Mouse (Mus musculus) MEL (cell line): ENCODE measurements around the gene Tuba1a. TPM values are rescaled to one million over a fixed set of nuclear protein-coding genes. Genes with fewer than 3 reads are reported as not detected.
A peak's percentile ranks its signal among the peaks of the same experiment; 100 is the strongest.

Experiments
- DNase-seq: peaks from one replicate; pipeline ENCODE4 v3.0.0; 2011; ENCODE audit warnings: low read depth, low spot score
- H3K27ac ChIP-seq: 2 replicates; pipeline ENCODE4 v1.5.1; 2012; ENCODE audit warnings: low read depth, mild to moderate bottlenecking, control low read depth, low read length, moderate library complexity; ENCODE audit not compliant: control insufficient read depth
- H3K27me3 ChIP-seq, 2 experiments: fragments of 150-350 bp in 1 of 2; sonication (generic) in 1 of 2; 2 replicates each; pipeline ENCODE4 v1.6.1; 2012; ENCODE audit warnings: low read length in 2 of 2, mild to moderate bottlenecking in 2 of 2, improper control_type of control experiment in 1 of 2, moderate library complexity in 1 of 2; ENCODE audit not compliant: insufficient read depth in 2 of 2, control insufficient read depth in 1 of 2
- H3K36me3 ChIP-seq, 2 experiments: 2 replicates each; pipeline ENCODE4 v1.6.1; 2012 to 2014; ENCODE audit warnings: low read length in 2 of 2, improper control_type of control experiment in 1 of 2, inconsistent platforms in 1 of 2, mild to moderate bottlenecking in 1 of 2; ENCODE audit not compliant: insufficient read depth in 2 of 2, control insufficient read depth in 1 of 2
- H3K4me1 ChIP-seq, 2 experiments: fragments of 150-350 bp in 1 of 2; sonication (generic) in 1 of 2; 2 replicates each; pipeline ENCODE4 v1.6.1; 2012; ENCODE audit warnings: low read length in 2 of 2, improper control_type of control experiment in 1 of 2, mild to moderate bottlenecking in 1 of 2; ENCODE audit not compliant: insufficient read depth in 2 of 2, control insufficient read depth in 1 of 2
- H3K4me3 ChIP-seq, 2 experiments: fragments of 150-350 bp in 1 of 2; sonication (generic) in 1 of 2; 2 replicates each; pipeline ENCODE4 v1.5.1; 2012; ENCODE audit warnings: low read depth in 2 of 2, low read length in 2 of 2, mild to moderate bottlenecking in 2 of 2, moderate library complexity in 2 of 2, control low read depth in 1 of 2, improper control_type of control experiment in 1 of 2; ENCODE audit not compliant: control insufficient read depth in 1 of 2, insufficient read depth in 1 of 2
- H3K79me2 ChIP-seq: 2 replicates; pipeline ENCODE4 v1.6.1; 2012; ENCODE audit warnings: mild to moderate bottlenecking, low read length, moderate library complexity; ENCODE audit not compliant: control insufficient read depth, poor library complexity, insufficient read depth
- H3K9ac ChIP-seq: 2 replicates; pipeline ENCODE4 v1.6.1; 2012; ENCODE audit warnings: low read depth, mild to moderate bottlenecking, control low read depth, low read length, moderate library complexity; ENCODE audit not compliant: control insufficient read depth, poor library complexity, severe bottlenecking
- H3K9me3 ChIP-seq: fragments of 150-350 bp; sonication (generic); replicated peaks from 2 replicates; pipeline ENCODE4 v1.6.1; 2012; ENCODE audit warnings: mild to moderate bottlenecking, low read length, improper control_type of control experiment, moderate library complexity; ENCODE audit not compliant: insufficient read depth
- BHLHE40 ChIP-seq: IDR thresholded peaks from 2 replicates; pipeline ENCODE4 v1.6.1; 2012; ENCODE audit warnings: low read depth, mild to moderate bottlenecking, inconsistent platforms, low read length, improper control_type of control experiment, borderline replicate concordance
- CHD2 ChIP-seq: IDR thresholded peaks from 2 replicates; pipeline ENCODE4 v1.6.1; 2011; ENCODE audit warnings: low read length, improper control_type of control experiment
- E2F4 ChIP-seq: IDR thresholded peaks from 2 replicates; pipeline ENCODE4 v1.6.1; 2011; ENCODE audit warnings: low read depth, low read length, improper control_type of control experiment, borderline replicate concordance
- ELF1 ChIP-seq: IDR thresholded peaks from 2 replicates; pipeline ENCODE4 v1.6.1; 2014; ENCODE audit warnings: low read depth, mild to moderate bottlenecking, inconsistent platforms, low read length, improper control_type of control experiment, moderate library complexity
- ETS1 ChIP-seq: IDR thresholded peaks from 2 replicates; pipeline ENCODE4 v1.6.1; 2012; ENCODE audit warnings: low read depth, mild to moderate bottlenecking, inconsistent platforms, low read length, improper control_type of control experiment, moderate library complexity
- GABPA ChIP-seq: IDR thresholded peaks from 2 replicates; pipeline ENCODE4 v1.6.1; 2012; ENCODE audit warnings: low read depth, mild to moderate bottlenecking, inconsistent platforms, low read length, improper control_type of control experiment, moderate library complexity
- GATA1 ChIP-seq: IDR thresholded peaks from 2 replicates; pipeline ENCODE4 v1.6.1; 2011; ENCODE audit warnings: low read depth, low read length, improper control_type of control experiment
- HCFC1 ChIP-seq: IDR thresholded peaks from 2 replicates; pipeline ENCODE4 v1.6.1; 2012; ENCODE audit warnings: low read depth, mild to moderate bottlenecking, inconsistent platforms, low read length, improper control_type of control experiment, moderate library complexity
- MAX ChIP-seq: IDR thresholded peaks from 2 replicates; pipeline ENCODE4 v1.6.1; 2011; ENCODE audit warnings: low read length, improper control_type of control experiment
- MAZ ChIP-seq: IDR thresholded peaks from 2 replicates; pipeline ENCODE4 v1.6.1; 2012; ENCODE audit warnings: low read depth, mild to moderate bottlenecking, inconsistent platforms, low read length, improper control_type of control experiment
- MEF2A ChIP-seq: IDR thresholded peaks from 2 replicates; pipeline ENCODE4 v1.6.1; 2014; ENCODE audit warnings: low read depth, mild to moderate bottlenecking, inconsistent platforms, low read length, improper control_type of control experiment; ENCODE audit not compliant: poor library complexity, insufficient replicate concordance, severe bottlenecking; ENCODE audit errors: extremely low read depth
- MYB ChIP-seq: IDR thresholded peaks from 2 replicates; pipeline ENCODE4 v1.6.1; 2011; ENCODE audit warnings: mild to moderate bottlenecking, low read depth, low read length, improper control_type of control experiment
- MYC ChIP-seq: IDR thresholded peaks from 2 replicates; pipeline ENCODE4 v1.6.1; 2011; ENCODE audit warnings: low read depth, mild to moderate bottlenecking, low read length, improper control_type of control experiment, moderate library complexity
- NELFE ChIP-seq: IDR thresholded peaks from 2 replicates; pipeline ENCODE4 v1.6.1; 2011; ENCODE audit warnings: low read depth, low read length, improper control_type of control experiment
- POLR2AphosphoS5 ChIP-seq: IDR thresholded peaks from 2 replicates; pipeline ENCODE4 v1.6.1; 2012; ENCODE audit warnings: low read depth, borderline replicate concordance, mild to moderate bottlenecking, inconsistent platforms, low read length, moderate library complexity, mixed read lengths
- RAD21 ChIP-seq: IDR thresholded peaks from 2 replicates; pipeline ENCODE4 v1.6.1; 2011; ENCODE audit warnings: mild to moderate bottlenecking, low read depth, low read length, improper control_type of control experiment
- SIN3A ChIP-seq: IDR thresholded peaks from 2 replicates; pipeline ENCODE4 v1.6.1; 2012; ENCODE audit warnings: low read length, improper control_type of control experiment, inconsistent platforms
- SMC3 ChIP-seq: IDR thresholded peaks from 2 replicates; pipeline ENCODE4 v1.6.1; 2011; ENCODE audit warnings: low read depth, low read length, improper control_type of control experiment
- TAL1 ChIP-seq: IDR thresholded peaks from 2 replicates; pipeline ENCODE4 v1.6.1; 2012; ENCODE audit warnings: mild to moderate bottlenecking, inconsistent platforms, low read length, moderate library complexity, mixed read lengths
- TBP ChIP-seq: IDR thresholded peaks from 2 replicates; pipeline ENCODE4 v1.8.0; 2011; ENCODE audit warnings: low read depth, low read length, improper control_type of control experiment
- TCF12 ChIP-seq: IDR thresholded peaks from 2 replicates; pipeline ENCODE4 v1.6.1; 2014; ENCODE audit warnings: low read depth, mild to moderate bottlenecking, inconsistent platforms, low read length, improper control_type of control experiment, moderate library complexity
- UBTF ChIP-seq: IDR thresholded peaks from 2 replicates; pipeline ENCODE4 v1.6.1; 2012; ENCODE audit warnings: low read depth, mild to moderate bottlenecking, inconsistent platforms, low read length, improper control_type of control experiment, moderate library complexity, borderline replicate concordance; ENCODE audit not compliant: insufficient read depth
- USF2 ChIP-seq, 2 experiments: IDR thresholded peaks; 2 replicates each; pipeline ENCODE4 v1.6.1; 2011 to 2012; ENCODE audit warnings: improper control_type of control experiment in 2 of 2, low read length in 2 of 2, borderline replicate concordance in 1 of 2, inconsistent platforms in 1 of 2, low read depth in 1 of 2, mild to moderate bottlenecking in 1 of 2; ENCODE audit not compliant: insufficient read depth in 1 of 2
- ZC3H11A ChIP-seq: IDR thresholded peaks from 2 replicates; pipeline ENCODE4 v1.6.1; 2012; ENCODE audit warnings: low read depth, mild to moderate bottlenecking, inconsistent platforms, low read length, improper control_type of control experiment
- ZKSCAN1 ChIP-seq: IDR thresholded peaks from 2 replicates; pipeline ENCODE4 v1.6.1; 2012; ENCODE audit warnings: low read depth, mild to moderate bottlenecking, inconsistent platforms, low read length, improper control_type of control experiment, moderate library complexity
- ZMIZ1 ChIP-seq: IDR thresholded peaks from 2 replicates; pipeline ENCODE4 v1.6.1; 2012; ENCODE audit warnings: low read depth, mild to moderate bottlenecking, inconsistent platforms, low read length, improper control_type of control experiment, moderate library complexity
- ZNF384 ChIP-seq: IDR thresholded peaks from 2 replicates; pipeline ENCODE4 v1.6.1; 2012; ENCODE audit warnings: low read depth, mild to moderate bottlenecking, inconsistent platforms, low read length, improper control_type of control experiment
- polyA plus RNA-seq, 2 experiments: library from polyadenylated mRNA; stranded (reverse) in 1 of 2; unstranded in 1 of 2; fragments of >175 nt in 1 of 2; fragments of >200 nt in 1 of 2; gene quantifications; 2 replicates each; pipeline versions ENCODE4 v1.2.1 to v1.2.4; 2012; ENCODE audit warnings: low replicate concordance in 2 of 2, low read depth in 1 of 2; ENCODE audit not compliant: insufficient read length in 2 of 2, insufficient read depth in 1 of 2, missing spikeins in 1 of 2
- total RNA-seq: library from RNA; depleted of rRNA; stranded (reverse); fragments of 300-350 nt; gene quantifications from 2 replicates; pipeline ENCODE4 v1.2.3, GENCODE M21; 2012

Gene Tuba1a
- total and polyA plus RNA-seq, 3 experiments: 83.6 to 112 TPM; not detected in 1

DNA sequence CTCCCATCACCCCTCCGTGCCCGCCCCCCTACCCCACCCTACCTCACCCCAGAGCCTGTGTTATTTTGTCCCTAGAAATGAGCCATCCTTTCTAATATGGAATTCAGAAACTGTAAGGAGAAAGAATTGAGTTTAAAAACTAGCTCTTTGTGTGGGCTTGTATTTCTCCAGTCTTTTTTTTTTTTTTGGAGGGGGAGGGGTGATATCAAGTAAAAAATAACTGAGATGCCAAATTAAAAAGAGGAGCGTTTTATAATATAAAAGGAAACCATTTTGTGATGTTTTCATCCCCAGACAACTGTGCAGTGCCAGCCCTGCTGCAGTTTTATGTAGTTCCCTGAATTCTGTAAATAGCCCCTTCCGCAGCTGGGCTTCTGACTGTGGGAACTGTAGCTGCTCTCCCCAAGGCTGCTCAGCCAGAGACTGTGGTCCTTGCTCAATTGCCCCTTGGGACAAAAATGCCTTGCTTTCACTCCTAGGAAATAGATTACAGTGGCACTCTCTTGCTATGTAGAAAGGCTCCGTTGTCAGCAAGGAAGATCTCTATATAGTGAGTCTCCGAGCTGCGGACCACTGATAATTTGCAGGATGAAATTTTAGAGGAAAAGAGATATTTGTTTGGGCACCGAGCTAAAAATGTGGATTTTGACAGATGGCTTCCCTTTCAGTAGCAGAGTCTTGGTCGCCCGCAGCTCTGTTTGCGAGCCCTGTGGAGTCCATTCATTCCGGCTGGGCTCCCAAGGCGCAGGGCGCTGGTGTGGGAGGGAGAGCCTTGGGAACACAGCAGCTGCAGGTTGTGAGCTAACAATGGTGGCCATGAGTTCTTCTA, 1.1 kb upstream of the Tuba1a start:
- Histone ChIP-seq H3K36me3 (peaks cover 0 to 9% of the 10 kb centered on the region in 2 experiments; a peak in 2 of 4 replicates), H3K27me3 (peaks cover 3% of the 10 kb centered on the region in 2 experiments; a peak in 3 of 4 replicates)
- TF ChIP-seq CHD2 (no peak), USF2 (IDR thresholded peaks at IDR 0.05; ENCODE audit: borderline replicate concordance in 1 of 2, insufficient read depth in 1 of 2, low read depth in 1 of 2, low read length in 2 of 2) (no peak), ZNF384 (peak; percentile 79), ETS1 (no peak), ZMIZ1 (no peak), TBP (no peak), ELF1 (no peak), MYB (no peak)
- TF ChIP-seq, all 39 proteins: peak for 1
- no peak overlapping the region for H3K9ac ChIP-seq
- peaks cover 4 to 12% of the 10 kb centered on the region in 2 experiments for H3K4me1 ChIP-seq
- no peak overlapping the region for H3K27ac ChIP-seq
- no peaks in the 10 kb centered on the region; the same call in 1 of the 2 replicates for H3K79me2 ChIP-seq
- no peaks in the 10 kb centered on the region for H3K9me3 ChIP-seq
- no peak overlapping the region for H3K4me3 ChIP-seq
- no peak for DNase-seq

DNA sequence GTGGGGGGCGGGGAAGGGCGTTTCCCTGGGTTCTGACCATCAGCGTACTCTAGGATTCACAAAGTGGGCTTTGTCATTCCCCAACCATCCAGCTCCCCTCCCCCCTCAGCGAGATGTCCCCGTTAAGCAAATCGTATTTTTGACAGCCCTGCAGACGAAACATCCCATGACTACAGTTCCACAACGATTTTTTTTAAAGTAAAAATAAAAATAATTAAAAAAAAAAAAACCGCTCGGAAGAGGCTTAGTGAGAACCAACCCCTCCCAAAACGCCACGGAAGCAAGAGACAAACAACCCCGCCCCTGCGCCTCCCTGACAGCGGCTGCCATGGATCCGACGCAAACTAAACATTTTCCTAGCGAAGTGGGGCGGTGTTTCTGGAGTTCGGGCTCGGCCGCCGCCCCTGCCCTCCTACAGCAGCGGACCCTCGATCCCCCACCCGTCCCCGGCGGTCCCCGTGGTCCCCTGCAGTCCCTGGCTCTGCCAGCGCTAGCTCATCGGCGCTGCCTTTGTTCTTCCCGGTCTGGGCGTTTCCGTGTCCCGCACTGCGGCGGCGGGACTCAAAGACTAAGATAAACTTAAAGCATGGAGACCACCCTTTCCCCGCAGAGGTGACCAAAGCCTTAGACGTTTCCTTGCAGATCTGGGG, 627 bp downstream of the Tuba1a start:
- Histone ChIP-seq H3K4me1 (peaks cover 4 to 10% of the 10 kb centered on the region in 2 experiments), H3K27me3 (peaks cover 2 to 3% of the 10 kb centered on the region in 2 experiments; a peak in 3 of 4 replicates), H3K27ac (peak overlapping the region; percentile 46), H3K9ac (peak overlapping the region; percentile 75), H3K79me2 (no peaks in the 10 kb centered on the region; the same call in 1 of the 2 replicates), H3K36me3 (peaks cover 0 to 9% of the 10 kb centered on the region in 2 experiments; a peak in 2 of 4 replicates), H3K4me3 (peak overlapping the region; percentile 92 to 93), H3K9me3 (no peaks in the 10 kb centered on the region)
- DNase-seq: peak; percentile 83
- peak; percentile 78 for TF ChIP-seq SIN3A
- no peak for TF ChIP-seq E2F4
- TF ChIP-seq SMC3: no peak
- no peak for TF ChIP-seq MYB
- no peak for TF ChIP-seq POLR2AphosphoS5
- no peak for TF ChIP-seq GABPA
- 0 out of 2 replicates have a peak, but pooled peaks have one; percentile 50 for TF ChIP-seq ZKSCAN1
- no peak for TF ChIP-seq ZC3H11A
- 0 out of 2 replicates have a peak, but pooled peaks have one; percentile 86 for TF ChIP-seq UBTF
- no peak for TF ChIP-seq MEF2A
- peak; percentile 48; the same call in 1 of the 2 replicates for TF ChIP-seq HCFC1
- TF ChIP-seq ELF1: peak; percentile 34; the same call in 1 of the 2 replicates
- peak; percentile 90 for TF ChIP-seq MAZ
- TF ChIP-seq MYC: no peak
- TF ChIP-seq TCF12: 0 out of 2 replicates have a peak, but pooled peaks have one; percentile 27
- no peak for TF ChIP-seq RAD21
- no peak for TF ChIP-seq TAL1
- 0 out of 2 replicates have a peak, but pooled peaks have one; percentile 12 for TF ChIP-seq MAX
- TF ChIP-seq GATA1: no peak
- no peak for TF ChIP-seq BHLHE40
- no peak for TF ChIP-seq USF2 (IDR thresholded peaks at IDR 0.05; ENCODE audit: borderline replicate concordance in 1 of 2, insufficient read depth in 1 of 2, low read depth in 1 of 2, low read length in 2 of 2)
- TF ChIP-seq CHD2: peak; percentile 54; the same call in 1 of the 2 replicates
- no peak; the same call in 1 of the 2 replicates for TF ChIP-seq NELFE
